Mouse (Mus musculus) ZHBTc4 (cell line): ENCODE measurements around the gene Riox1.
"Not testable (repeated sequence)": the region's sequence is repeated elsewhere in the genome, so short reads cannot be mapped to it uniquely, and the experiment has no call there.

Experiments used
- DNase-seq: peaks from one replicate; pipeline ENCODE4 v3.0.0-alpha.2; 2011; ENCODE audit warnings: low read depth, low spot score

The Riox1 gene

DNA sequence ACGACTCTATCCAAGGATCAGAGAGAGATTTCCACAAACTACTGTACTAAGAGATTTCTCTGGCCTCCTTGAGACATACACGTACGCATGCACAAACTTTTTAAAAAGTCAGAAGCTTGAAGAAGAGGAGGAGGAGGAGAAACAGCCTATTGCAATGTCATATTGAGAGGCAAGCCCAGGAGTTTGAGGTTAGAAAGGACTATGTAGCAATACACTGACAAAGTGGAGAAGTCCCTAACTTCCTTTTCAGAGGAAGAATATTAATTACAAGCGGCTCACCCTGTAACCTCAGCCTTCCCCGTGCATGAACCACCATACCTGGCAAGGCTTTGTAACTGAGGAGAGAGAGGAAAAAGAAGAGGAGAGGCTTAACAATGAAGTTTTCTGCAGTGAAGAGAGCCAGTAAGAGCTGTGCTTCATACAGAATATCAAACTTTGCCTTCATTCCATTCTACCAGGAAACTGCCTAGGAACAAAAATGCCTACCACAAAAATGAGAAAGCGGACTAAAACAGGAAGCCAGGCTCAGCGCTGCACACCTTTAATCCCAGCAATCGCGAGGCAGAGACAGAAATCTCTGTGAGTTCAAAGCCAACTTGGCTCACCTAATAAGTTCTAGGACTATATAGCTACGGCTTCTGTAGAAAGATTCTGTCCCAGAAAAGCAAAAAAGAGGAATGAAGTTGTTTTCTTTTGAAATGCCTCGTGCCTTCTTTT is 474 bp upstream of the Riox1 start:
- no peak for DNase-seq

DNA sequence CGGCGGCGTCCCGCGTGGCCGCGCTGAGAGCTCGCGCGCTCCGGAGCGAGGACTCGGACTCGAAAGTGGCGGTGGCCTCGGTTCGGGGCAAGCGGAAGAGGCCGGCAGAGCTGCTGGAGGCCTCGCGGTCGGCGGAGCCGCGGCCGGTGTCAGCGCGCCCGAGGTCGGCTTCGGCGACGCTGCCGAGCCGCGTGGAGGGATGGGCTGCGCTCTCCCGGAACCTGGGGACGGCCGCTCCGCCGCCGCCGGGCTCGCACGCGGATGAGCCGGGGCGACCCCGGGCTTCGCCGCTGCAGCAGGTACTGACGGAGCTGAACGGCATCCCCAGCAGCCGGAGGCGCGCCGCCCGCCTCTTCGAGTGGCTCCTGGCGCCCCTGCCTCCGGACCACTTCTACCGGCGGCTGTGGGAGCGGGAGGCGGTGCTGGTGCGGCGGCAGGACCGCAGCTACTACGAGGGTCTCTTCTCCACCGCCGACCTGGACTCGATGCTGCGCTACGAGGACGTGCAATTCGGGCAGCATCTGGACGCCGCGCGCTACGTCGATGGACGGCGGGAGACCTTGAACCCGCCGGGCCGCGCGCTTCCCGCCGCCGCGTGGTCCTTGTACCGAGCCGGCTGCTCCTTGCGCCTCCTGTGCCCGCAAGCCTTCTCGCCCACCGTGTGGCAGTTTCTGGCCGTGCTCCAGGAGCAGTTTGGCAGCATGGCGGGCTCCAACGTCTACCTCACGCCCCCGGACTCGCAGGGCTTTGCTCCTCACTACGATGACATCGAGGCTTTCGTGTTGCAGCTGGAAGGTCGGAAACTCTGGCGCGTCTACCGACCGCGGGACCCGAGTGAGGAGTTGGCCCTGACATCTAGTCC is 663 bp downstream of the Riox1 start:
- peak; percentile 56 for DNase-seq

DNA sequence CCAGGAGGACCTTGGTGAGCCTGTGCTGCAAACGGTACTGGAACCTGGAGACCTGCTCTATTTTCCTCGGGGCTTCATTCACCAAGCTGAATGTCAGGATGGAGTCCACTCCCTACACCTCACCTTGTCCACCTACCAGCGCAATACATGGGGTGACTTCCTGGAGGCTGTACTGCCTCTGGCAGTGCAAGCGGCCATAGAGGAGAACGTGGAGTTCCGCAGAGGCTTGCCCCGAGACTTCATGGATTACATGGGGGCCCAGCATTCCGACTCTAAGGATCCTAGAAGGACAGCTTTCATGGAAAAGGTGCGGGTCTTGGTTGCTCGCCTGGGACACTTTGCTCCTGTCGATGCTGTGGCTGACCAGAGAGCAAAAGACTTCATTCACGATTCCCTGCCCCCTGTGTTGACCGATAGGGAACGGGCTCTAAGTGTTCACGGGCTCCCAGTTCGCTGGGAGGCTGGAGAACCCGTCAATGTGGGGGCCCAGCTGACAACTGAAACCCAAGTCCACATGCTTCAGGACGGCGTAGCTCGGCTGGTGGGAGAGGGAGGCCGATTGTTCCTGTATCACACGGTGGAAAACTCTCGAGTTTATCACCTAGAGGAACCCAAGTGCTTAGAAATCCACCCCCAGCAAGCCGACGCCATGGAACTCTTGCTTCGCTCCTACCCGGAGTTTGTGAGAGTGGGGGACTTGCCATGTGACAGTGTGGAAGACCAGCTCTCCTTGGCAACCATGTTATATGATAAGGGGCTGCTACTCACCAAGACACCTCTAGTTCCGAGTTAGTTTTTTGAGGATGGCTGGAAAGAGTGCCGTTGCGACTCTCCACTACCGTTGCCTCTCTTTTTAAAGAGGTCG is 1.5 kb downstream of the Riox1 start:
- DNase-seq, result no peak

DNA sequence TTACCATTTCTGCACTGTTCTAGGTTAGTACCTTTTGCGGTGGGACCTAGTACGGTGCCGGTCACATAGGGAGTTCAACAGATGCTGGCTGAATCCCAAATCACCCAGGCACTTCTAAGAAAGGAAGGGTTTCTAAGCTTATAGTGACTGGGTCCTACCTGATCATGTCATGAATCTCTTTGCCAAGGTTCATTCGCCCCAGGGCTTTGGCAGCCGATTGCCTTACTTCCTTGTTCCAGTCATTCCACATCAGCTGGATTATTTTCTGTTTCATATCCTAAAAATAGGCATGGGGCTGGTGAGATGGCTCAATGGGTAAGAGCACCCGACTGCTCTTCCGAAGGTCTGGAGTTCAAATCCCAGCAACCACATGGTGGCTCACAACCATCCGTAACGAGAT is 7.9 kb downstream of the Riox1 start:
- DNase-seq, result no peak

DNA sequence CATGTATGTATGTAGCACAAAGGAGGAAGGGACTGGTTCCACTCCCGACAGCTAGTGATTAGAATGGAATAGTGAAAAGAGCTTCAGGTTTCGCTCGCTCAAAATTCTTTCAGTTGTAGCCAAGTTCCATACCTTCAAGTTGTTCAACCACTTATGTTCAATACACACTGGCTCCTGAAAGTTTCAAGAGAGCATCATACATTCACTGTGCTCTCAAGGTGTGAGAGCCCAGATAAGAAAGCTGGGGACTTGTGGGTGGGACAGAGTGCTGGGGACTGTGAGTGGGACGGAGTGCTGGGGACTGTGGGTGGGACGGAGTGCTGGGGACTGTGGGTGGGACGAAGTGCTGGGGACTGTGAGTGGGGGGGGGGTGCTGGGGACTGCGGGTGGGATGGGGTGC is 14.8 kb downstream of the Riox1 start:
- DNase-seq, result no peak

DNA sequence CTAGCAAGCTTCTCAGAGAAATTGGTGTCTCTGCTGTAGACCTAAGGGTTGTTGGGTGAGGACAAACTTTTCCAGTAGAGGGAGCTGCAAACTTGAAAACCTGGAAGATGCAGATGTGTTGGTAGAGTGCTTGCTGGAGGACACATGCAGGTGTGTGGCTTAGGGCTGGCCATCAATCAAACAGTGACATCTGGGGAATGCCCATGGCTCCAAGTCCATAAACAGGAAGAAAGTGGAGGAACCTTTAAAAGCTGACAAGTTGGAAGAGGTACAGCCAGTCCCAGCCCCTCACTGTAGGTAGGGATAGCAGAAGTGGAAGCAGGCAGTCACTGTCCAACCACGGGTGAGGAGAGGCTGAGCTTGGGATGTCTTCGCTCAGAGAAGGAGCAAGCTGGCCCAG is 21.7 kb downstream of the Riox1 start:
- peak; percentile 64 for DNase-seq

DNA sequence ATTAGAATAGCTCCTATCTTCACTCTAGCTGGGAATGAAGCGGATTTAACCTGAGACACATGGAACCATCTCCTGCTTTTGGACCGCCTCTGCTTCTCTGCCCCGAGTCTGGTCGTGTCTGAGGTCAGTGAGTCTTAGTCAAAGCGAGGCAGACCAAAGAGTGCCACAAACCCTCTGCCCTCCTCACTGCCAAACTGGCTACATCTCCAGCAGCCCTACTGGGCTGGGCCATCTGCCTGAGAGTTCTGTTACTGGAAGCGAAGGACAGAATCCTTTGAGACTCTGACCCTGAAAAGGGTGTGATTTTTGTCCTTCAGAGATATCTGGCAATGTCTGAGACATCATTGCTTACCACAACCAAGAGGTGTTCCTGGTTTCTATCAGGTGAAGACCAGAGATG is 28.5 kb downstream of the Riox1 start:
- DNase-seq, result no peak

DNA sequence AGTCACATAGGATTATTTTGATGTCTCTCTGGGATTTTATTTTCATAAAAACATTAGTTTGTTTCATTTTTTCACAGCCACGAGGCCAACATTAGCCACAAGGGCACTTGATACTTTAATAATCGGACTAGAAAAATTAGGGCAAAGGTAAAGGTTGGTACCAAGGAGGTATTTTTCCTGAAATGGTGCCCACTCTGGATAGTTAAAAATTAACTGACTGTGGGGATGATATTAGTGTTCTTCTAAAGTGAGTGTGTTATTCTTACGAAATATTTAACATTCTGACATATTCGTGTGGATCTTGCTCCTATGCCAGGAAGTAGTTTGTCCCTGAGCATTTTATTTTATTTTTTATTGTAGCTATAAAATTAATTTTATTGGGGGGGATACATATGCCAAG is 31.2 kb downstream of the Riox1 start:
- no peak for DNase-seq

DNA sequence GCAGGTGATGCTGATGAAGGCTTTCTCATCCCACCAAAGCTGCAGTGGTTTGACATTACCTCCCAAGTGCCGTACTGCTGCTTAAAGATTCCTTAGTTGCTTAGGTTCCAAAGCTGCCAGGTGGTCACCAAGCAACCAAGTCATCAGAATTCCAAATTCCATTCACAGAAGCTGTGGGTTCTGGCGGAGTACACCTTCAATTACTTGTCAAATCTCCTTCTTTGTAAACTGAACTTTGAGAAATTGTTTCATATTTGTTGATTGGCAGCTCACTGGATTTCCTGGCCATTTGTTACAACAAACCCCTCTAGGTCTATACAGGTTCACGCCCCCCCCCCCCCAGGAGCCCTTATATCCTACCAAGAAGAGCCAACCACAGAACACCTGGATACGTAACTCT is 34.3 kb downstream of the Riox1 start, which contains the start of gene Heatr4:
Gene Heatr4, minus strand, starts transcription at position 101 of the 400 bp plus-strand sequence.
- no peak for DNase-seq

DNA sequence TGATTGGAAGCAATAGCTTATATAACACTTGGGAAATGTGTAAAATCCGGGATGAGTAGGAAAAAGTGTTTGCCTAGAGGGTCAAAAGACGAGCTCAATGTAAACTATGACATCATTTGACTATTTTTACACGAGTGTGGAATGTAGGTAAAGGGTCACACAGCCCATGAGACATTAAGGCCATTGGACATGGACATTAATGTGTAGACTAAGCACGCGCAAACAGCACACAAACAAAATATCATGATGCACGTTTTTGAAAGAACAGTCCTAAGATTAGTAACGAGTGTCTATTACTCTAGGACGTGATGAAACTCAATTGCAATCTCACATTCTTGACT is 36.8 kb downstream of the Riox1 start:
- no peak for DNase-seq

DNA sequence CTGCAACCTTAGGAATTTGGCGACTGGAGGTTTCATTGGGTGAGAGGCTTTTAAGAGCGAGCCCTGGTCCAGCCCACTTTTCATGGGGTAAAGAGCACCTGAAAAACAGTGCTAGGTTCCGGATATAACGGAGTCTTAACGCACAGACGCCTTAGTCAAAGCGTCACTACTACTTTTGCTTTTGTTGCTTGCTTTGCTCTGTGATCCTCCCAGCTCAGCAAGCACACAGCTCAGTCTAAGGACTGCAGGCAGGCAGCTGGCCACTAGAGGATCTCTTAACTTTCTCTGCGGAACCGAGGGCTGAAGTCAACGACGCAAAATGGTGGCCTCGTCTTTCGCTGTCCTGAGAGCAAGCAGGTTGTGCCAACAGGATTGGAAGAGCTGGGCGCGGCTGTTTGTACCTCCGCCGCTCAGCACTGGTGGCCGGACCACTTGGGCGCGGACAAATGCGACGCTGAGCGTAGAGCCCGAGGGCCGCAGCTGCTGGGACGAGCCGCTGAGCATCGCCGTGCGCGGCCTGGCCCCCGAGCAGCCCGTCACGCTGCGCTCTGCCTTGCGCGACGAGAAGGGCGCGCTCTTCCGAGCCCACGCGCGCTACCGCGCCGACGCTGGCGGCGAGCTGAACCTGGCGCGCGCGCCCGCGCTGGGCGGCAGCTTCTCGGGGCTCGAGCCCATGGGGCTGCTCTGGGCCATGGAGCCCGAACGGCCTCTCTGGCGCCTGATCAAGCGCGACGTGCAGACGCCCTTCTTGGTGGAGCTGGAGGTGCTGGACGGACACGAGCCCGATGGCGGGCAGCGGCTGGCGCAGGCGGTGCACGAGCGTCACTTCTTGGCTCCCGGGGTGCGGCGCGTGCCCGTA is 37.4 kb downstream of the Riox1 start, which contains the start of gene Acot2:
Gene Acot2, plus strand, starts transcription at position 279 of the 859 bp plus-strand sequence.
- DNase-seq, result peak; percentile 88

DNA sequence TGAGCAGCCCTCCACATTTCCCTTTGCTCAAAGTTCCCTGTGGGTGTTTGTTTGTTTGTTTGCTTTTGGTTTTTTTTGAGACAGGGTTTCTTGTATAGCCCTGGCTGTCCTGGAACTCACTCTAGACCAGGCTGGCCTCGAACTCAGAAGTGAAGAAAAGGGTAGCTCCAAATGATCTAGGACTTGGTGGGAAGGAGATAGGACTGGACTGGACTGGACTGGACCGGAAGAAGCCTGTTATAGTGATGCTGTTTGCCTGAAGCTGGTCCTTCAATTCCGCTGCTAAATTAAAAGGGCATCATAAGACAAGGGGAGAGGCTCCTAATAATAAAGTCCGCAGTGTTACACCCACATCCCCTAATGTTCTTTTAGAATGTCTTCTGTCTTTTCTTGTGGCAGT is 38.1 kb downstream of the Riox1 start:
- DNase-seq, result peak; percentile 44

DNA sequence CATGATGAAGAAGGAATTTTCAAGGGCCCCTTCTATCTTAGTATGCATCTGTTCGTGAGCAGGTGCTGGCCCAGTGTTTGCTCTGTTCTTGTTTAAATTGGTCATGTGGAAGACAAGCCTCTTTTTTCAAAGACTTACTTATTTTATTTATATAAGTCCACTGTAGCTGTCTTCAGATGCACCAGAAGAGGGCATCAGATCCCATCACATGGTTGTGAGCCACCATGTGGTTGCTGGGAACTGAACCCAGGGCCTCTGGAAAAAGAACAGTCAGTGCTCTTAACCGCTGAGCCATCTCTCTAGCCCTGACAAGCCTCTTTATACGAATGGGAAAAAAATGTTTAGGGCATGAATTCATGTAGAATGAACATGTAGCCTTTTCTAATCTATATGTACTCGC is 39.0 kb downstream of the Riox1 start:
- DNase-seq, result no peak

DNA sequence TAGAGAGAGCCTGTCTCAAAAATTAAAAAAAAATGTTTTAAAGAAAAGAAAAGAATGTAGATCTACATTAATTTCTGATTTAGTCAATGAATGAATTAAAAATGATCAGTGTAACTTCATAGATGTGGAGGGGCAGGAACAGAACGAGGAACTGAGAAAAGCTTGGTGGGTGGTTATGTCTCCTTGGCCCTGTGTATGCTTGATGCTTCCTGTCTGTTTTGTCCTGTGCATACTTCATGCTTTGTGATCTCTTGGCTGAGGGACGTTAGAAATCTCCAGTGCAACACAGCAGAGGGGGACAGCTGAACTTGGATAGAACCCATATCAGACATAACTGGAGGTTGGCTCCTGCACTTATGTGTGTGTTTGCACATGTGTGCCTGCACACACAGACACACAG is 46.8 kb downstream of the Riox1 start:
- DNase-seq, result no peak

DNA sequence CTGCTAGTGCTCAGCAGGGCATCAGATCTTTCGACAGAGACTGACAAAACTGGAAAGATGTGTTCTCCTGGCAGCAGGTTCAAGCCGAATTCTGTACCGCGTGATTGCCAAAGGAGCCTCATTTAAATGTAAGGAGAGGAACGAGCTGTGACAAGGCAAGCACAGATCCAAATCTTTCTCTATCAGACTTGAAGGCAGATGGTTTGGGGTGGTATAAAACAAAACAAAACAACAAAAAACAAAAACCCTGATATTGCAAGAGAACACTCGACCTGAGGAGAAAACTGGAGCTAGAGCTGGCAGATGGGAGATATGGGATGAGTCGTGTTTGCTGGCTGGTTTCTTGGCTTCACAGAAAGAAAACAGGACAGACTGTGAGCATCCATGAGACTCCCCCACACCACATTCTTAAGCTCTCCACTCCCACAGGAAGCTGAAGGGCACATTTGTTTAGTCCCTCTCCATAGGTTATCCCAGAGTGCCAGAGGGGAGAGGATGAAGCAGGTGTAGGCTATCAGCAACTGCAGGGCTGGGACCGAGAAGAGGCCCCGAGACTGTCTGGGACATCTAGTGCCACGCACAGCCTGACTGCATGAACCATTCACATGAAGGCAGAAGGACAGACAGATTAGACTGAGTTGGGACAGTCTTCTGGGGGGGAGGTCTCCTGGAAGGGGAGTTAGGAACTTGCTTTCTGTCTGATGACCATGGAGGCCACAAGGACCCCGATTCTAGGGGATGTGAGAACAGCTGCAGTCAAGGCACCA is 48.1 kb downstream of the Riox1 start:
- no peak for DNase-seq

DNA sequence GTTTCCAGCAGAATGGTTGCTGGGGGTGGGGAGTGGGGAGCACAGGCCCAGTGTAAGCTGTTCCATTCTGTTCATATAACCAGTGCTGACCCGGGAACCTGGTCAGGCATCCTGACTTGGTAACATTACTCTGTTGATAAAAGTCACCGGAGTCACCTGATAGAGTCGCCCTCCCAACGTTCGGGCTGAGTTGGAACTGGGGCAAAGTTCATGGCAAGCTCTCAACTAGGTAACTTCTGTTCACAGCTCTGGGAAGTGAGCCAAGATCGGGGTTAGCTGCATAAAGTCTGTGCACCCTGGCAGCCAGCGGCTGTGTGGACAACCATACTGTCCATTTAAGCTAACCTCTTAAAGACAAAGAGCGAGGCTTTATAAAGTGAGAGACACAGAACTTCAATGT is 48.8 kb downstream of the Riox1 start:
- DNase-seq, result not testable (repeated sequence)

DNA sequence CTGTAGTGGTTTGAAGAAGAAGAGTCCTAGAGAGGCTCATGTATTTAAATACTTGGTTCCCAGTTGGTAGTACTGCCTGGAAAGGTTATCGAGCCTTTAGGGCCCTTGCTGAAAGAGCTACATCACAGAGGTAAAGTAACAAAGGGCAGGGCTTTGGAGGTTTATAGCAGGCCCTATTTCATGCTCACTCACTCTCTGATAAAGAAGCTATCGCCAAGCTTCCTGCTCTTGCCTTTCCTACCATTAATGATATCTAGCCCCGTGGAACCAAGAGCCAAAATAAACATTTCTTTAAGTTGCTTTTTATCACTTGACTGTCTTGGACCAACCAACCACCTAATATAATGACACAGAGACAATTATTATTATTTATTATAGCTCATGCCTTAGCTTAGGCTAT is 50.0 kb downstream of the Riox1 start:
- DNase-seq, result no peak
